Mouse (Mus musculus) kidney, embryonic 14.5 days (tissue): ENCODE measurements around the gene Arl3. TPM values are rescaled to one million over a fixed set of nuclear protein-coding genes. Genes with fewer than 3 reads are reported as not detected.

ENCODE experiments used
- ATAC-seq: fragments of 200-750 bp; cut with Nextera tagmentation; 2 replicates; pipeline ENCODE4 v1.8.0; 2017; ENCODE audit warnings: moderate number of reproducible peaks, mild to moderate bottlenecking, moderate TSS enrichment, moderate library complexity; ENCODE audit not compliant: low FRiP score, low TSS enrichment
- H3K27ac ChIP-seq: fragments of 300-500 bp; sonication (generic); 2 replicates; pipeline ENCODE4 v1.5.1; 2014; ENCODE audit warnings: low read depth, mild to moderate bottlenecking, low read length, moderate library complexity, mixed read lengths
- H3K27me3 ChIP-seq: fragments of 300-500 bp; sonication (generic); 2 replicates; pipeline ENCODE4 v1.6.1; 2014; ENCODE audit warnings: mild to moderate bottlenecking, low read length; ENCODE audit not compliant: control insufficient read depth, insufficient read depth
- H3K36me3 ChIP-seq: fragments of 300-500 bp; sonication (generic); 2 replicates; pipeline ENCODE4 v1.6.1; 2014; ENCODE audit warnings: low read length, mixed read lengths; ENCODE audit not compliant: control insufficient read depth, insufficient read depth
- H3K4me1 ChIP-seq: fragments of 300-500 bp; sonication (generic); 2 replicates; pipeline ENCODE4 v1.6.1; 2014; ENCODE audit warnings: low read length, mixed read lengths; ENCODE audit not compliant: control insufficient read depth, insufficient read depth
- H3K4me2 ChIP-seq: fragments of 300-500 bp; sonication (generic); replicated peaks from 2 replicates; pipeline ENCODE4 v1.6.1; 2014; ENCODE audit warnings: low read depth, mild to moderate bottlenecking, low read length
- H3K4me3 ChIP-seq: fragments of 300-500 bp; sonication (generic); 2 replicates; pipeline ENCODE4 v1.5.1; 2014; ENCODE audit warnings: mild to moderate bottlenecking, low read length
- H3K9ac ChIP-seq: fragments of 300-500 bp; sonication (generic); 2 replicates; pipeline ENCODE4 v1.6.1; 2014; ENCODE audit warnings: low read depth, mild to moderate bottlenecking, low read length, moderate library complexity
- H3K9me3 ChIP-seq: fragments of 300-500 bp; sonication (generic); 2 replicates; pipeline ENCODE4 v1.6.1; 2016; ENCODE audit warnings: low read length; ENCODE audit not compliant: control insufficient read depth
- WGBS: fragments of 180-500 bp; shearing (Covaris S2); extraction: QIAGEN DNeasy Blood & Tissue Kit; methylation state at CpG from one replicate; pipeline ENCODE4 v1.1.7; 2014; 5-methylcytosine and 5-hydroxymethylcytosine counted together
- polyA plus RNA-seq: library from polyadenylated mRNA; unstranded; fragments of >200 nt; fragmentation: Nextera tagmentation; extraction: Ambion mirVana; gene quantifications from 2 replicates; pipeline ENCODE4 v1.2.1, GENCODE M21; 2014

The Arl3 gene
- polyA plus RNA-seq, 1 experiment from 2014 or later, result 98.3 TPM

DNA sequence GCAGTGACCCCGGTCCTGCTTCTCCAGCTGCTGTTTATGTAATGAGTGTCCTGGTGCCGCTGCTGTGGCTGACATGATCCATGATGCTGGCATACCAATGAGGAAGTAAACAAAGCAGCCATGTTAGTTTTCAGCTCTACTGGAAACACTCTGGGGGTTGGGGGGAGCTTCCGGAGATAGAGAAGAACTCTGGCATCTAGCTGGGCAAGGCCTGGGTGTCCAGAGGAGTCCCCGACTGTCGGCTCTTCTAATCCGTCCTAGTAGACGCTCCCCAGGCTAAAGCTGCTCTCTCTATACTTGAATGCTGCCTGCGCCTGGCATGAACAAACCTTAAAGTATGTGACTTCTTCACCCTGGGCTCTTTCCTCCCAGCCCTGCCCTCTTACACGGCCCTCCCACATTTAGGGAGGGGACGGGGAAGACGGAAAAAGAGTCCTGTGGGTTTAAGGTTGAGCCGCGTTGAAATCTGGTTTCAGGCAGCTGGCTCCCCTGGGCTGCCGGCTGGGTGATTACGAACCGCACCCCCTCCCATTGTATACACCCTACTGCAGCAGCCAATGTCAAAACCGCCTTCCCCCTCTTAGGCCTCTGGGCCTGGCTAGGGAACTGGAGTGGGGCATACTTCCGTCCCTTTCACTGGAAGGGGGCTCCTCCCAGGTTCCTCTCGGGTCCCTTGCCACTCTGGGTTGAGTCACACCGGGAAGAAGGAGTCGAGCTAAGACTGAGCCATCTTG lies 69.5 kb downstream of the Arl3 start:
- under 1% methylated on average over 21 of the region's 21 CpGs for WGBS
- Histone ChIP-seq H3K4me1 (peaks cover 39% of the 10 kb centered on the region), H3K9ac (peak overlapping the region; percentile 99), H3K27ac (peak overlapping the region; percentile 100), H3K27me3 (no peaks in the 10 kb centered on the region), H3K9me3 (no peaks in the 10 kb centered on the region), H3K36me3 (peaks cover 29% of the 10 kb centered on the region), H3K4me3 (peak overlapping the region; percentile 98), H3K4me2 (peak overlapping the region; percentile 90)
- ATAC-seq, result peak; percentile 8

DNA sequence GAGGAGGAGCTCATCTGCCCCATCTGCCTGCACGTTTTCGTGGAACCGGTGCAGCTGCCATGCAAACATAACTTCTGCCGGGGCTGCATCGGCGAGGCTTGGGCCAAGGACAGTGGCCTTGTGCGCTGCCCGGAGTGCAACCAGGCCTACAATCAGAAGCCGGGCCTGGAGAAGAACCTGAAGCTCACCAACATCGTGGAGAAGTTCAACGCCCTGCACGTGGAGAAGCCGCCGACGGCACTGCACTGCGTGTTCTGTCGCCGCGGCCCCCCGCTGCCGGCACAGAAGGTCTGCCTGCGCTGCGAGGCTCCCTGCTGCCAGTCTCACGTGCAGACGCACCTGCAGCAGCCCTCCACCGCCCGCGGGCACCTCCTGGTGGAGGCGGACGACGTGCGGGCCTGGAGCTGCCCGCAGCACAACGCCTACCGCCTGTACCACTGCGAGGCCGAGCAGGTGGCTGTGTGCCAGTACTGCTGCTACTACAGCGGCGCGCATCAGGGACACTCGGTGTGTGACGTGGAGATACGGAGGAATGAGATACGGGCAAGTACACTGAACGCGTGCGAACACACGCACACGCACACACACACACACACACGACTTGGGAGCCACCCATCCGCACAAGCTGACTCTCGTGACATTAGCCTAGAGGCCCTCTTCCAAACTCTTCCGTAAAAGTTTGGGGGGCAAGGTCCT lies 70.4 kb downstream of the Arl3 start:
- Histone ChIP-seq H3K36me3 (peaks cover 23% of the 10 kb centered on the region; the same call in 1 of the 2 replicates), H3K27me3 (no peaks in the 10 kb centered on the region), H3K9me3 (no peaks in the 10 kb centered on the region), H3K4me3 (peak overlapping the region; percentile 98), H3K9ac (peak overlapping the region; percentile 99), H3K4me2 (peak overlapping the region; percentile 90), H3K27ac (peak overlapping the region; percentile 100), H3K4me1 (peaks cover 30% of the 10 kb centered on the region)
- WGBS, result under 1% methylated on average over 53 of the region's 53 CpGs
- ATAC-seq, result no peak

DNA sequence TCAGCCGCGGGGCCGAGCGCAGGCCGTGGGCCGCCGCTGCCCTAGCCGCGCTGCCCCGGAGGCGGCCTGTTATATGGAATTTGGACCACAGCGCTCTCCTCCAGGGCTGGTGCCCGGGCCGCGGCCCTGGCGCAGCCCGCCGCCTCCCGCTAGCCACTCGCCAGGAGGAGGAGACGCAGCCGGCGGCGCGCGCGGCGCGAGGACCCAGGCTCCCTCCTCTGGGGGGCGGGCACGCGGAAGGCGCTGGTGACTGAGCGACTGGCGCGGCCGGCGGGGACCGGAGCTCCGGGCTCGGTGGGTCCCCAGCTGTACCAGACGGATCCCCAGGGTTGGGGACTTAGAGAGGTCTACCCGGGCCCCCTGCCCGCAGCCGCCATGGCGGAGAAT lies 70.9 kb downstream of the Arl3 start:
- ATAC-seq, result no peak
- peaks cover 19% of the 10 kb centered on the region; the same call in 1 of the 2 replicates for H3K36me3 ChIP-seq
- H3K9me3 ChIP-seq, result no peaks in the 10 kb centered on the region
- peak overlapping the region; percentile 100 for H3K27ac ChIP-seq
- H3K27me3 ChIP-seq, result no peaks in the 10 kb centered on the region
- H3K4me3 ChIP-seq, result peak overlapping the region; percentile 98
- H3K9ac ChIP-seq, result peak overlapping the region; percentile 99
- H3K4me2 ChIP-seq, result peak overlapping the region; percentile 90
- H3K4me1 ChIP-seq, result peaks cover 25% of the 10 kb centered on the region
- under 1% methylated on average over 37 of the region's 46 CpGs for WGBS

DNA sequence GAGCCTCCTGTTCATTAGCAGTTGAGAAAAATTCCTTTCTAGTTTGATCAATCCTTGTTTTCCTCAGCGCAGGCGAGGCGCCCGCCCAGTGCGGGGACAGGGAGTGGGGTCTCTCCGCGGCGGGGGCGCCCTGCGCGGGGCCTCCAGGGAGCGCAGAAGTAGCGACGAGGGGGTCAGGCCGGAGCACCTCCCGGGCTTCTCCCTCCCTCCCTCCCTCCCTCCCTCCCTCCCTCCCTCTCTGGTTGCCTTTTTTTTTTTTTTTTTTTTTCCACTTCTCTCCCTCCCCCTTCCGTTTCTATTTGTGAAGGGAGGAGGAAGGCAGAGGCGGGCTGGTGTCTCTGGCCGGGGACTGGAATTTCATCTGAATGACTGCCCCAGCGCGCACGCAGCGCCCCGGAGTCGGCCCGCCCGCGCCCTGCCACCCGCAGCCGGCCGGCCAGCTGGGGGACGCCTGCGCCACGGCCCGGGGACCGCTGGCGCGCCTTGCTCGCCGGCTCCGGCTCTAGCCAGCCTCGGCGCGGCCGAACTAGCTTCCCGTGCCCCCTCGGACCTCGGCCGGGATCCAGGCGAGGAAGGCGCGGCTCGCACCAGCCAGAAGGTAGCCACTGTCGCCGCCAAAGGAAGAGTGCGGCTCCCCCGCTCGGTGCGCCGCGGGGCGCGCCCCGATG lies 71.5 kb downstream of the Arl3 start, which contains the start of gene Trim8:
Gene Trim8, plus strand, starts transcription at position 302 of the 668 bp plus-strand sequence.
- peak; percentile 48 for ATAC-seq
- Histone ChIP-seq H3K9me3 (no peaks in the 10 kb centered on the region), H3K4me1 (peaks cover 20% of the 10 kb centered on the region), H3K4me2 (peak within 1 kb of the TSS; percentile 90), H3K4me3 (peak within 1 kb of the TSS; percentile 98), H3K27me3 (no peaks in the 10 kb centered on the region), H3K27ac (peak within 1 kb of the TSS; percentile 100), H3K36me3 (peaks cover 16% of the 10 kb centered on the region; the same call in 1 of the 2 replicates), H3K9ac (peak within 1 kb of the TSS; percentile 99)
- WGBS, result under 1% methylated on average over 60 of the region's 64 CpGs

DNA sequence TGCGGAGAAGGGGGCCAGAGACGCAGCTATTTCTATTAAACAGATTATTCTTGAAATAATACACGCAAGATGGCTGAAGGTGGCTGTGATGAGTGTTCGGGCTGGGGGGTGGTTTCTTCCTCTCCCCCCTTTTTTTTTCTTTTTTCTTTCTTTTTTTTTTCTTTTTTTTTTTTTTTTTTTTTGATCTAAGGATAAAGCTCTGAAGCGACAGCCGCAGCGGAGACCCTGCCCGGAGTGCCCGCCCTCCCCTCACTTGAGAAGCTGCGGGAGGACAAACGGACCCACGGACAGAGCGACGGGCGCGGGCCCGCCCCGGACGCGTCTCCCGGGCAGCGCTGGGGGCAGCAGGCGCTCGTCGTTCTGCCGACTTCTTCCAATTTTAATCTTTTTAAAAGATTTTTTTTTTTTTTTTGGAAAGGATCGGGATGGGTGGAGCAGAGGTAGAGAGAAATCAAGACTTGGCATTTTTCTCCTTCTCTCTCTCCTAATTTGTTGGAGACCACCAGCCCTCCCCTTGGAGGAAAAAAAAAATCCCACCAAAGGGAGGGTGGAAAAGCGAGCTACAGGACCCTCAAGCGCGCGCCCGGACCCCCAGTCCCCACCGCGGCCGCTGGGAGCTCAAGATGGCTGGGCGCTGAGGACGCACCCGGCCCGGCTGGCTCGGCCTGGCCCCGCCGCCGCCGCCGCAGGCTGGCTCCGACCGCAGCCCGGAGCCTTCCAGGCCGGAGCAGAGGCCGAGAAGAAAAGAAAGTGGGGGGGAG lies 72.2 kb downstream of the Arl3 start:
- peak overlapping the region; percentile 100 for H3K27ac ChIP-seq
- peak overlapping the region; percentile 90 for H3K4me2 ChIP-seq
- H3K4me3 ChIP-seq, result peak overlapping the region; percentile 98
- H3K9me3 ChIP-seq, result no peaks in the 10 kb centered on the region
- no peaks in the 10 kb centered on the region for H3K27me3 ChIP-seq
- H3K4me1 ChIP-seq, result peaks cover 12% of the 10 kb centered on the region
- H3K9ac ChIP-seq, result peak overlapping the region; percentile 99
- H3K36me3 ChIP-seq, result peaks cover 10% of the 10 kb centered on the region; the same call in 1 of the 2 replicates
- under 1% methylated on average over 37 of the region's 50 CpGs for WGBS
- peak; percentile 20 for ATAC-seq

DNA sequence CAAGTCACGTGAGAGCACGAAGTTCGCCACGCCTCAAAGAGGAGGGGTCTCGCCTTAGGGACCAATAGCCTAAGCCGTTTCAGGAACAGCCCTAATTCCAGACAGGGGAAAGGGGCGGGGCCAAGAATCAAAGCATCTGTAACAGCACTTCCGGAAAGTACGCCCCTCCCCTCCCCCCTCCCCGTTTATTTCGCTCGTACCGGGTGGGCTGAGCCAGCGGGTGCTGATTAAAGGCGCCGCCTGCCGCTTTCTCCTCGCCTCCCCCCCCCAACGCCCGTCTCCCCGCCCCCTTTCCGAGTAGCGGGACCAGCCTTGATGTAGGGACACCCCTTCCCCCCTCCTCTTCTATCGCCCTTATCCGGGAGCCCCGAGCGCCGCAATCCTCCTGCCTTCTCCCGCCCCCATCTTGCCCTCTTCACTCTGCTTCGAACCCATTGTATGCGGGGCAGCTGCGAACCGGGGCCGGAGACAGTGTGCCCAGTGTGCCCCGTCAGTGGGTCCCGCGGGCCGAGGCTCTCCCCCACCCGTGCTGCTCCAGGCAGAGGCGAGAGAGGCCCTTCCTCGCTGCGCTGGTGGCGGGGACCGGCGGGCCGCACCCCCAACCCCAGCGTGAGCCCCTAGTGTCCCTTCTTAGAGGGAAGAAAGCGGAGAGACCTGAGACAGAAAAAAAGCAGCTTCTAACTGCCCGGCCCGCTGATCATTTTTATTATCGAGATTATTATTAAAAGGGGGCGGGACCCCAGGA lies 73.0 kb downstream of the Arl3 start:
- Histone ChIP-seq H3K9me3 (no peaks in the 10 kb centered on the region), H3K36me3 (peaks cover 3% of the 10 kb centered on the region; the same call in 1 of the 2 replicates), H3K4me2 (peak overlapping the region; percentile 90), H3K27me3 (no peaks in the 10 kb centered on the region), H3K4me1 (peaks cover 8% of the 10 kb centered on the region), H3K27ac (peak overlapping the region; percentile 100), H3K4me3 (peak overlapping the region; percentile 98), H3K9ac (peak overlapping the region; percentile 99)
- ATAC-seq, result peak; percentile 85
- WGBS, result under 1% methylated on average over 49 of the region's 52 CpGs

DNA sequence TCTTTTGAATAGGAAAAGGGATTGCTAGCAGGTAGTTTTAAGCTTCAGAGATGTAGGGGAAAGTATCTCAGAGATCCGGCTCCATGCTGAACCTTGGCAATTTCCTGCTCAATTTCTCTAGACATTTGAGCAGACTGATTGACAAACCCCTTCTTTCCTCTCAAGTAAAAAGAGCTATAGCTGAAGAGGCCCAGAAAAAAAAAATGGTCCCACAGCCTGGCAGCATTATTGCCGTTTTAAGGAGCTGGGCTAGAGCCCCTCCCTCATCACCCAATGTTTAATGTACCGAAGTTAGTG lies 73.5 kb downstream of the Arl3 start:
- no peak for ATAC-seq
- no peak overlapping the region for H3K9ac ChIP-seq
- no peaks in the 10 kb centered on the region for H3K27me3 ChIP-seq
- 0 out of 2 replicates have a peak, but pooled peaks cover 4% of the 10 kb centered on the region for H3K4me1 ChIP-seq
- H3K4me2 ChIP-seq, result peak overlapping the region; percentile 41
- H3K9me3 ChIP-seq, result no peaks in the 10 kb centered on the region
- no peaks in the 10 kb centered on the region; the same call in 1 of the 2 replicates for H3K36me3 ChIP-seq
- under 1% methylated on average over 3 of the region's 3 CpGs for whole genome bisulfite sequencing
- peak overlapping the region; percentile 80; the same call in 1 of the 2 replicates for H3K27ac ChIP-seq
- H3K4me3 ChIP-seq, result peak overlapping the region; percentile 98

DNA sequence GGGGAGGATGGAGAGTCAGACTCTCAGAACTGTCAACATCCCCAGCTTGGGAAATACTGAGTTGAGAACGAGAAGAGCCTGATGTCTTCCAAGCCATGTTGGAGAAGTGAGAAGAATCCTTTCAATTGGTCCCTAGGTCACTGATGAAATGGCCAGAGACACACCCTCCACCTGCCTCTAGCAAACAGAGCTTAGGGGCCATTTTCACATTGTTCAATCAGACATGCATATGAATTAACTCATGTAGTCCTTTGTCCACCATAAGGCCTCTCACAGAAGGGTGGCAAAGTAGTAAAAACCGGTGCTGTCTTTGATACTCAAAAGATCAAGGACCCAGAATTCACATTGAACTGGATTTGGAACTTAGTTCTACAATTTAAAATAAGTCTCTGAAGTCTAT lies 75.8 kb downstream of the Arl3 start:
- Histone ChIP-seq H3K4me2 (no peak overlapping the region), H3K9me3 (no peaks in the 10 kb centered on the region), H3K27me3 (no peaks in the 10 kb centered on the region), H3K4me3 (no peak overlapping the region), H3K27ac (no peak overlapping the region), H3K9ac (no peak overlapping the region), H3K36me3 (no peaks in the 10 kb centered on the region), H3K4me1 (0 out of 2 replicates have a peak, but pooled peaks cover 4% of the 10 kb centered on the region)
- 57% methylated on average over 2 of the region's 2 CpGs for WGBS
- no peak for ATAC-seq
